Mouse (Mus musculus) midbrain, embryonic 12.5 days (tissue): ENCODE results near the gene Ggcx. TPM values are rescaled to one million over a fixed set of nuclear protein-coding genes. Genes with fewer than 3 reads are reported as not detected.
"Not testable (repeated sequence)": the region's sequence is repeated elsewhere in the genome, so short reads cannot be mapped to it uniquely, and the experiment has no call there.

Experiments
- ATAC-seq: fragments of 200-750 bp; cut with Nextera tagmentation; 2 replicates; pipeline ENCODE4 v1.8.0; 2017; ENCODE audit warnings: low read depth, moderate TSS enrichment, moderate library complexity; ENCODE audit not compliant: low FRiP score
- H3K27ac ChIP-seq: fragments of 300-500 bp; sonication (generic); replicated peaks from 2 replicates; pipeline ENCODE4 v1.5.1; 2016; ENCODE audit warnings: mild to moderate bottlenecking
- H3K27me3 ChIP-seq: fragments of 300-500 bp; sonication (generic); 2 replicates; pipeline ENCODE4 v1.6.1; 2016; ENCODE audit warnings: mild to moderate bottlenecking
- H3K36me3 ChIP-seq: fragments of 300-500 bp; sonication (generic); 2 replicates; pipeline ENCODE4 v1.6.1; 2016
- H3K4me1 ChIP-seq: fragments of 300-500 bp; sonication (generic); 2 replicates; pipeline ENCODE4 v1.6.1; 2016
- H3K4me2 ChIP-seq: fragments of 300-500 bp; sonication (generic); replicated peaks from 2 replicates; pipeline ENCODE4 v1.6.1; 2016; ENCODE audit warnings: mild to moderate bottlenecking, moderate library complexity
- H3K4me3 ChIP-seq: fragments of 300-500 bp; sonication (generic); 2 replicates; pipeline ENCODE4 v1.5.1; 2016; ENCODE audit warnings: mild to moderate bottlenecking
- H3K9ac ChIP-seq: fragments of 300-500 bp; sonication (generic); replicated peaks from 2 replicates; pipeline ENCODE4 v1.6.1; 2016; ENCODE audit warnings: mild to moderate bottlenecking, moderate library complexity
- H3K9me3 ChIP-seq: fragments of 300-500 bp; sonication (generic); 2 replicates; pipeline ENCODE4 v1.6.1; 2016; ENCODE audit warnings: mild to moderate bottlenecking
- WGBS: fragments of 180-500 bp; shearing (Covaris S2); methylation state at CpG from one replicate; pipeline ENCODE4 v1.1.7; 2016; 5-methylcytosine and 5-hydroxymethylcytosine counted together
- polyA plus RNA-seq: library from polyadenylated mRNA; unstranded; fragments of >200 nt; fragmentation: Nextera tagmentation; extraction: Ambion mirVana; gene quantifications from 2 replicates; pipeline ENCODE4 v1.2.1, GENCODE M21; 2016

Ggcx gene
- polyA plus RNA-seq, 1 experiment from 2014 or later: 20.6 TPM

DNA sequence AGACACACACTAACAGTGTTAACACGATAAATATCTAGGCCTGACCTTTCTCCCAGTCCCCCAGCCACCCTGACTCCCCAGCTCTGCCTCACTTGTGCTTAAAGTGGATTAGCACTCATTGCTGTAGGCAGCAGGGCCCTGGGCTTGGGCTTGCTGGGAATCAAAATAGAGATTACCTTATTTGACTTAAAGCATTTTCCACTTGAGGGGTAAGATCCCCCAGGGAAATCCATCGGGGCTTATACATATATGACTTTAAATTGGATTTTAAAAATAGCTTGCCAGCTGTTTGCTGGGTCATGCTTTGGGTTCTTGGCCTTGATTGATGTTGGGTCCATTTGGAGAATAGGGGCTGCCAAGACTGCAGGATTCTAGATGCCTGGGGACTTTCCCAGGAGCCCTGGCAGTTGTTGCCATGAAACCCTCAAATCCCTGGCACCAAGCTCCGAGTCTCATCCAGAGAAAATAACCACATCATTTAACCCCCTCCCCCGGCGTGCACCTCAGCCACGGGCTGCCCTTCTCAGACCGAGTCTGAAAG is 40.8 kb downstream of the Ggcx start:
- Histone ChIP-seq H3K27ac (peak overlapping the region; percentile 27; the same call in 1 of the 2 replicates), H3K4me3 (no peak overlapping the region), H3K9ac (no peak overlapping the region), H3K9me3 (no peaks in the 10 kb centered on the region), H3K4me1 (peaks cover 6% of the 10 kb centered on the region; the same call in 1 of the 2 replicates), H3K36me3 (no peaks in the 10 kb centered on the region), H3K27me3 (no peaks in the 10 kb centered on the region), H3K4me2 (no peak overlapping the region)
- 53% methylated on average over 7 of the region's 7 CpGs for WGBS
- ATAC-seq: no peak

DNA sequence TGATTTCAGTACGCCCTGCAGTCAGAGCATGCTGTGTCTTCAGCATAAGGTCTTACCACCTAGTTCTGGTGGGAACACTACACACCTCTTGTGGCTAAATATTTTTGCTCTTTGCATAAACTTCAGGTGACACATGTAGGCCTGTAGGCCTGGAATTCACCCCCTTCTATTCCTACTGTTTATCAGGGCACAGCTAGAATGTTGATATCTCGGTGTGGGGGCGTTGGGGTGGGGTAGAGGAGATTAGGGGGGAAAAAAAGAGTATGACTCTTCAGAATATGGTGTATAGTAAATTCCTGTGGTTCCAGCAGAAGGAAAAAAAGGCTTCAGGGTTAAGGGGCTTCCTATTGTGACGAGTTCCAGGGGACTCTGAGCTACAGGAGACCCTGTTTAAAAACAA is 42.5 kb downstream of the Ggcx start:
- no peak for ATAC-seq
- Histone ChIP-seq H3K27ac (no peak overlapping the region), H3K4me3 (no peak overlapping the region), H3K36me3 (no peaks in the 10 kb centered on the region), H3K4me2 (no peak overlapping the region), H3K4me1 (peaks cover 6% of the 10 kb centered on the region; the same call in 1 of the 2 replicates), H3K27me3 (no peaks in the 10 kb centered on the region), H3K9ac (no peak overlapping the region), H3K9me3 (no peaks in the 10 kb centered on the region)
- 79% methylated on average over 4 of the region's 4 CpGs for WGBS

DNA sequence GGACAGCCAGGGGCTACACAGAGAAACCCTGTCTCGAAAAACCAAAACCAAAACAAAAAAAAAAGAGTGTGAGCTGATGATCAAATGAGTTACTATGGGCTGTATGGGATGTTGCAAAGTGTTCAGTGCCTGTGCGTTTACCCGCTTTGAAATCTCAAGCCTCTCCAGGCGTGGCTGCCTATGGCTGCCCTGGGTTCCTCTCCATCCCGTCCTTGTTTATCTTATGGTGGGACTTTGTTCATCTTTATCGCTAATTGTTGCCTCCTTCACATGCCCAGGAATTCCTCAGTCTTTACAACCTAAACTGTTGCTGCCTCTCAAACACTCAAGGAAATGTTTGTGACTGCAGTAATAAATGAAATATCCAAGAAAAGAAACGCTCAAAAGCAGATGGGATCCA is 44.3 kb downstream of the Ggcx start:
- Histone ChIP-seq H3K4me2 (no peak overlapping the region), H3K27ac (no peak overlapping the region), H3K9me3 (no peaks in the 10 kb centered on the region), H3K4me3 (no peak overlapping the region), H3K9ac (no peak overlapping the region), H3K36me3 (no peaks in the 10 kb centered on the region), H3K27me3 (no peaks in the 10 kb centered on the region), H3K4me1 (peaks cover 6% of the 10 kb centered on the region; the same call in 1 of the 2 replicates)
- WGBS: 82% methylated on average over 7 of the region's 7 CpGs
- no peak for ATAC-seq

DNA sequence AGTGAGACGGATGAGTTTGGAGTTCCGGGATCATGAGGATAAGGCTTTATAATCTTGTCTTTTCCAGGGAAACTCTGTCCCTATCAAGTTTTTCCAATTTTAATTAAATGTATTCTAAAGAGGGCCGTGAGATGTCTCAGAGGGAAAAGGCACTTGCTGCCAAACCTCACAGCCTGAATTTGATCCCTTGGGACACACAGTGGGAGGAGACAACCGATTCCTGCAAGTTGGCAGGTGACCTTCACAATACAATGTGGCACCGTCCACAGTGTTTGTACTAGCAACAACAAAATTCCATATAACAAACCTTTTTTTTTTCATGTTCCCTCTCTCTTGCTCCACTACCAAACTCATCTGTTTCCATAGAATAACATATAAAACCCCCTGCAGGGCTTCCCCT is 44.8 kb downstream of the Ggcx start:
- H3K27ac ChIP-seq: no peak overlapping the region
- H3K36me3 ChIP-seq: no peaks in the 10 kb centered on the region
- no peaks in the 10 kb centered on the region for H3K9me3 ChIP-seq
- no peak overlapping the region for H3K9ac ChIP-seq
- H3K4me3 ChIP-seq: no peak overlapping the region
- no peak overlapping the region for H3K4me2 ChIP-seq
- ATAC-seq: no peak
- 68% methylated on average over 5 of the region's 5 CpGs for WGBS
- H3K4me1 ChIP-seq: peaks cover 6% of the 10 kb centered on the region; the same call in 1 of the 2 replicates
- no peaks in the 10 kb centered on the region for H3K27me3 ChIP-seq

DNA sequence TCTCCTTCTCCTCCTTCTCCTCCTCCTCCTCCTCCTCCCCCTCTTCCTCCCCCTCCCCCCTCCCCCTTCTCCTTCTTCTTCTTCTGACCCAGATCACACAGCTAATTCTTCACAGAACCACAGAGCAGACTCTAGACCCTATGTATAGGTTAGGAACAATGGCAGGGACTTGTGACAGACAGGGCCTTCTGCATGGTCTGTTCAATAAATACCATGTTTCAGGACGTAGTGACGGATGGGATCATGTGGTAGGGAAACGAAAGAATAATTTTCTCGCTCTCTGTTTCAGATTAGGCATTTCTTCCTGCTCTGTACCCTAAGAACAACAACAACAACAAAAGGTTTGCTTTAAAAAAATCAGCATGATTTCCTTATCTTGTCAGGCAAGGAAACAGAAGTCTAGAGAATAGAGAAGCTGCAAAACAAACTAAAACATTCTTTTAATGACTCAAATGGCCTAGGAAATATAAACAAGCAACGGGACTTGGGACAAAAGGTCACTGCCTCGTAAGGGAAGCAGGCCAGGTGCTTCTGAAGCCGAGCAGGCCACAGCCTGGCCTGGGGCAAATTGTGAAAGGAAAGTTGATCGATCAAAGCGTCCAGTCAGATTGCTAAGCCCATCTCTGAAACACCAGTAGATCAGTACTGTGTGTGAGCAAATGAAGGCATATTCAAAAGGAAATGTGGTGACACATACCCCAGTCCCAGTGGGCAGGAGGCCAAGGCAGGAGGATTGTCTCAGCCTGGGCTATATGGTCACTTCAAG is 46.1 kb downstream of the Ggcx start:
- H3K4me3 ChIP-seq: no peak overlapping the region
- H3K27ac ChIP-seq: no peak overlapping the region
- H3K9ac ChIP-seq: no peak overlapping the region
- no peak overlapping the region for H3K4me2 ChIP-seq
- no peaks in the 10 kb centered on the region for H3K9me3 ChIP-seq
- no peaks in the 10 kb centered on the region for H3K36me3 ChIP-seq
- ATAC-seq: no peak
- no peaks in the 10 kb centered on the region for H3K27me3 ChIP-seq
- WGBS: 64% methylated on average over 9 of the region's 9 CpGs
- H3K4me1 ChIP-seq: no peaks in the 10 kb centered on the region

DNA sequence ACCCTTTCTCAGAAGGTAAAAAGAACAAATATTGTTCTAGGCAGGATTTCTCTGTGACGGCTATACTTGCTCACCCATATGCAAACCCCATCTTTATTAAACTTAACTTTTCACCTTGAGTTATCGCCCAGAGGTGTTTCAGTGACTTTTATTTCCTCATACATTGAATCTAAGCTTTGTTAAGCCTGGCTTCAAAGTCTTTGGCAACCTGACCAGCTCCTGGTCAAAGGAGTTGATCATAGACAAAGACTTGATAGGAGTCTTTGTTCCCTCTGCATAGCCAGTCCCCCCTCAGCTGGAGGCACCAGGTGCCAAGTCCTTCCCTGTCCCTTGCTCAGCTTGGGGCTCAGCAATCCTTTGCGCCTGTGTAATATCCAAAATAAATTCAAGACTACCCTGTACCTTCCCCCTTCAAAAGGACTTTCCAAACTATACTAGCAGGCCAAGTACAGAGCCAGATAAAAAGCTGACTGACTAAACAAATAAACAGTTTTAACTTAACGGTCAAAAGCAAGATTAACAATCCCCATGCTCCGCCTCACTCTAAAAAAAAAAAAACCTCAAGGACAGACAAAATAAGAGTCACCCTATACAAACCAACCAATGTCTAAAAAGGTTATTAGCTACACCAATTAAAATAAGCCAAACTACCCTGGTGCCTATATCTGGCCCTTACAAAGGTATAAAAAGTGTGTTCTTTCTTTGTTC is 48.6 kb downstream of the Ggcx start:
- H3K27me3 ChIP-seq, H3K36me3 ChIP-seq, H3K27ac ChIP-seq, H3K4me2 ChIP-seq, H3K9me3 ChIP-seq, H3K4me1 ChIP-seq, ATAC-seq, H3K4me3 ChIP-seq, H3K9ac ChIP-seq: not testable (repeated sequence)
- 82% methylated on average over 5 of the region's 5 CpGs for WGBS

DNA sequence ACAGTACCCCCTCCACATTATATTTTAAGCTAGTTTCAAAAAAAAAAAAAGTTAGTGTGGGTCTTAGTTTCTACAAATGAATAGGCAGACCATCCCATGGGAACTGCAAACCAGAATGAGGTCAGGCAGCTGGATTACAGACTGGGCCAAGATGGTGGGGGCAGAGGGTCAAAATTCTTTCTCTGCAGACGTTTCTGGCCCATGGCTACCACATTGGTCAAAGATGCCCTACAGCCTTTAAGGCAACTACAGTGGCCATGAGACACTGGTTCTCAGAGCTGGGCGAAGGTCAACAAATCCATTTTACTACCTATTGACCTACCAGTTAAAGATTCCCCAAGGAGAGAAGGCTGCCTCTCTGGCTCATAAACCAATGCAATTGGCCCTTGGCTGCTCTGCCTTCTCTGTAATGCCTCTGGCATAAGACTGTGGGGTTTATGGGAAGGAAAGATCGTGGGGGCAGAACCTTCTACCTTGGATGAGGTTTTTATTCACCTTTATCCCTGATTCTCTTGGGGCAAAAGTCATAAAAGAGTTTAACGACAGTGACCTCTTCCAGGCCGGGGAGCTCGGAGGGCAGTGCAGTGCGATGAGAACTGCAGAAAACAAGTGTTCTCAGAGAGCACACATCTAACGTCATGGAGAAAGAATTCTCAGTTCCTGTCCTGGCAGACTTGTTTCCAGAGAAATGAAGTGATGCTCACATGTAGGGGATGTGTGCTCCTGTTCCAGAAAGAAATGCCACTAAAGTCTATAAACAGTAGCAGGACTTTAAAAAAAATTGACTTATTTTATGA is 51.5 kb downstream of the Ggcx start:
- no peaks in the 10 kb centered on the region for H3K27me3 ChIP-seq
- 82% methylated on average over 8 of the region's 8 CpGs for WGBS
- no peaks in the 10 kb centered on the region for H3K36me3 ChIP-seq
- H3K9ac ChIP-seq: no peak overlapping the region
- H3K4me2 ChIP-seq: no peak overlapping the region
- H3K4me3 ChIP-seq: no peak overlapping the region
- H3K4me1 ChIP-seq: no peaks in the 10 kb centered on the region
- no peaks in the 10 kb centered on the region for H3K9me3 ChIP-seq
- ATAC-seq: no peak
- no peak overlapping the region for H3K27ac ChIP-seq

DNA sequence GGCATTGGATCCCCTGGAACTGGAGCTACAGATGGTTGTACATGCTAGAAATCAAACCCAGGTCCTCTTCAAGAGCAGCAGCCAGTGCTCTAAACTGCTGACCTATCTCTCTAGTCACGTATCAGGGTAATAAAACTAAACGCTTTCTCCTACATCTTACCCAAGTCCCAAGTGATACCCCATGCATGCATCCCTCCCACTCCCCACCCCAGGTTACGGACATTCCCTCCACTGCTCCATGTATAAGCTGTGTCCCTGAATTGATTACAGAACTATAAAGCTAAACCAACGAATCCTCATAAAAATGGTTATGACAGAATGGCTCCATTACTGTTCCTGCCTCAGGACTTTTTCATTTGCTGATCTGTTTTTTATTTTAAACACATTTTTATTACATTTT is 52.1 kb downstream of the Ggcx start:
- H3K9me3 ChIP-seq: no peaks in the 10 kb centered on the region
- H3K27me3 ChIP-seq: no peaks in the 10 kb centered on the region
- no peak overlapping the region for H3K27ac ChIP-seq
- no peak overlapping the region for H3K4me2 ChIP-seq
- no peaks in the 10 kb centered on the region for H3K4me1 ChIP-seq
- ATAC-seq: no peak
- 89% methylated on average over 4 of the region's 4 CpGs for WGBS
- H3K9ac ChIP-seq: no peak overlapping the region
- H3K36me3 ChIP-seq: no peaks in the 10 kb centered on the region
- H3K4me3 ChIP-seq: no peak overlapping the region

DNA sequence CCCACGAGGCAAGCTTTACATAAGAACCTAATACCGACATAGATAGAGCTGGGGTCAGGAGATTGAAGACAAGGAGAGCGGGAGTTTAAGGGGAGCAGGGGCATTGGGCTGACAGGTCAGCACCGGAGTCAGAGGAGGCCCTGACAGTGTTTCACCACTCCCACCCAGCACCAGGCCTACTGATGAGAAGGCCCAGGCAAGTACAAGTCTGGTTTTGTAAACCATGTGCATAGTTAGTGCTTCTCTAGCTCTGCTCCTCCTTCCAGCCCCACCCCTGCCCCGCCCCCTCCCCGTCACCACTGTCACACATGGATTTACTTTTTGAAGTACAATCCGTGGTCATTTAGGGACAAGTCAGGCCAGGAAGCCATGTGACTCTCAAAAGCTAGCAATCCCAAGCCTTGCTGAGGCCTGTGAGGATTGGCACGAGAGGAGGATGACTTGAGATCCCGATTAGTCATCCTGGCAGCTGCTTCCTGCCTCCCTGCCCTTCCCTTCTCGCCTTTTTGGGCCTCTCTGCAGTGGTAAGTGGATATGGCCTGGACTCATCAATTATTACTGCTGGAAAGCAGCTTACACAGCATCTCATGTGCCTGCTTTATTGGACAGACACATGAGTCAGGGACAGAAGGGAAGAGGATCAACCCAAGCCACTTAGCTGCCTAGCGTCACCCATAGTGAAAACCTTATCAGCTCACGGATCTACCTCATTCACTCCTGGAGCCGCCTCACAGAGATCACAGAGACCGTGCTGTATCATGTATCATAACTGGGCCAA is 59.3 kb downstream of the Ggcx start:
- ATAC-seq: no peak
- no peak overlapping the region for H3K9ac ChIP-seq
- no peak overlapping the region for H3K4me3 ChIP-seq
- no peaks in the 10 kb centered on the region for H3K4me1 ChIP-seq
- H3K27ac ChIP-seq: no peak overlapping the region
- no peaks in the 10 kb centered on the region for H3K27me3 ChIP-seq
- no peaks in the 10 kb centered on the region for H3K9me3 ChIP-seq
- H3K4me2 ChIP-seq: no peak overlapping the region
- WGBS: 75% methylated on average over 14 of the region's 14 CpGs
- no peaks in the 10 kb centered on the region for H3K36me3 ChIP-seq

DNA sequence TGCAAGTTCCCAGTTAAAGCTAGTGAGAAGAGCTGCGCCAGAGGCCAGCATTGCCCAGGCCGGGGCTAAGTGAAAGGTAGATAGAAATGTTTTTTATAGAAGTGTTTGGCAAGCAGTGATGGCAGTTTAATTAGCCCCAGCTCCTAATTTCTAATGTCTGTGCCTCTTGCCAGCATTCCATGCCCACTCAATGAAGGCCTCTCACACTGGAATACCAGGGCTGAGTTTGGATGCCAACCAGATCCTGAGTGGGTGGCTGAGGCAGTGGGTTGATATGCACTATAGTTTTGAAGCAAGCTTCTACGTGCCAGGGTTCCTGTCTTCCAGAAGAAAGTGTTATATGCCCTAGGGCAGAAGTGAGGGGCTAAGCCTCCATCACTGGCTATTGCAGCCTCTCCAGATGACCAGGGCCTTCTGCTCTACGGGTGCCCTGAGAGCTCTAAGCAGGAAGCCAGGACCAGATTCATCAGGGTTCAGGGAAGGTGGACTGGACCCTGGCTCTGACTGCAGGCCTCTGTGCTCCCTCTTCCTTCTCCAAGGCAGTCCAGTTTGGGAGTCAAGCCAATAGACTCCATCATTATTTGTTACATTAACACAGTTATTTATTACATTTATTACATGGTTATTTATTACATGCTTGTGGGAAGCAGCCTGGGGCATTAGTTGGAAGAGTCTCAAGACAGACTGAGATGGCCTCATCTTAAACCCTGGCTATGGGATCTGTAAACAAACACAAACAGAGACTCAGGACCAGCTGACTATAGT is 61.3 kb downstream of the Ggcx start:
- WGBS: 83% methylated on average over 4 of the region's 4 CpGs

DNA sequence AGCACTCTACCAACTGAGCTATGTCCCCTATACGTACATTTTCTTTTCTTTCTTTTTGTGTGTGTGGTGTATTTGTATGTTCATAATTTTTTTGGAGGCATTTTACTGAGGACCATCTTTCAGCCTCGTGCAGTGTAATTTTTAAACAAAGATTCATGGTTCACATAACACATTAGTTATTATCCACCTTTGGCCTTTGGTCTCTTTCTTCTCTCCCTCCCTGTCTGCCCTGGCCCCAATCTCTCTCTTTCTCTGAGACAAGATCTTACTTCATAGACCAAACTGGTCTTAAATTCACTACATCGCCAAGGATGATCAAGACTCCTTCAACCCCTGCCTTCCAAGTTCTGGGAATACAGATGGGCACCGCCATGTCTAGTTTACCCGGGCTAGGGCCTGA is 62.7 kb downstream of the Ggcx start:
- H3K27ac ChIP-seq: no peak overlapping the region
- H3K4me1 ChIP-seq: no peaks in the 10 kb centered on the region
- no peaks in the 10 kb centered on the region for H3K27me3 ChIP-seq
- H3K4me2 ChIP-seq: no peak overlapping the region
- ATAC-seq: no peak
- no peak overlapping the region for H3K9ac ChIP-seq
- no peaks in the 10 kb centered on the region for H3K9me3 ChIP-seq
- WGBS: 89% methylated on average over 5 of the region's 5 CpGs
- no peaks in the 10 kb centered on the region for H3K36me3 ChIP-seq
- H3K4me3 ChIP-seq: no peak overlapping the region

More for the DNA sequence above, 61.3 kb downstream of the Ggcx start:
- no peak overlapping the region for H3K4me2 ChIP-seq
- no peak overlapping the region for H3K4me3 ChIP-seq
- no peaks in the 10 kb centered on the region for H3K9me3 ChIP-seq
- no peaks in the 10 kb centered on the region for H3K36me3 ChIP-seq
- H3K9ac ChIP-seq: no peak overlapping the region
- no peaks in the 10 kb centered on the region for H3K4me1 ChIP-seq
- H3K27ac ChIP-seq: no peak overlapping the region
- no peak for ATAC-seq
- no peaks in the 10 kb centered on the region for H3K27me3 ChIP-seq
